Mouse (Mus musculus) right cerebral cortex, postnatal 10 days (tissue): Measurements from ENCODE around the gene Tm9sf4.

Experiments used
- DNase-seq, 2 experiments: peaks; one replicate each; pipeline ENCODE4 v3.0.0; 2021; ENCODE audit warnings: low spot score in 2 of 2

Tm9sf4 gene

GRCm38 (mm10) chr2:153160844-153161683 is at the start of gene Tm9sf4:
Tm9sf4 (plus strand) TSS chr2:153161303.
- DNase-seq, result peak; percentile 94 to 95

- no peak for DNase-seq
Measured at GRCm38 (mm10) chr2:153115679-153116081, 45.4 kb upstream of the Tm9sf4 start.

GRCm38 (mm10) chr2:153117051-153117486 is 44.0 kb upstream of the Tm9sf4 start:
- DNase-seq, result peak in 1 of 2 experiments; percentile 25

GRCm38 (mm10) chr2:153119488-153119887 is 41.6 kb upstream of the Tm9sf4 start:
- no peak for DNase-seq

- DNase-seq, result no peak
Measured at GRCm38 (mm10) chr2:153120126-153120525, 41.0 kb upstream of the Tm9sf4 start.

GRCm38 (mm10) chr2:153121821-153122615 is 39.1 kb upstream of the Tm9sf4 start:
- no peak for DNase-seq

- no peak for DNase-seq
Measured at GRCm38 (mm10) chr2:153122701-153123100, 38.4 kb upstream of the Tm9sf4 start.

GRCm38 (mm10) chr2:153125875-153126274 is 35.2 kb upstream of the Tm9sf4 start:
- DNase-seq, result no peak

GRCm38 (mm10) chr2:153131019-153131418 is 30.1 kb upstream of the Tm9sf4 start:
- no peak for DNase-seq

GRCm38 (mm10) chr2:153134237-153134636 is 26.9 kb upstream of the Tm9sf4 start:
- DNase-seq, result no peak

- DNase-seq, result no peak
Measured at GRCm38 (mm10) chr2:153136211-153136610, 24.9 kb upstream of the Tm9sf4 start.

- no peak for DNase-seq
Measured at GRCm38 (mm10) chr2:153139158-153139557, 21.9 kb upstream of the Tm9sf4 start.

- peak; percentile 67 to 73 for DNase-seq
Measured at GRCm38 (mm10) chr2:153139996-153140613, 21.0 kb upstream of the Tm9sf4 start.

GRCm38 (mm10) chr2:153142620-153143199 is 18.4 kb upstream of the Tm9sf4 start:
- DNase-seq, result peak; percentile 55 to 61

GRCm38 (mm10) chr2:153145346-153145745 is 15.8 kb upstream of the Tm9sf4 start:
- no peak for DNase-seq

GRCm38 (mm10) chr2:153147236-153147635 is 13.9 kb upstream of the Tm9sf4 start:
- DNase-seq, result no peak

- DNase-seq, result peak; percentile 77 to 82
Measured at GRCm38 (mm10) chr2:153147715-153148114, 13.4 kb upstream of the Tm9sf4 start.

- DNase-seq, result no peak
Measured at GRCm38 (mm10) chr2:153149742-153150141, 11.4 kb upstream of the Tm9sf4 start.

- DNase-seq, result no peak
Measured at GRCm38 (mm10) chr2:153151026-153151425, 10.1 kb upstream of the Tm9sf4 start.

GRCm38 (mm10) chr2:153151926-153152665 is 9.0 kb upstream of the Tm9sf4 start:
- DNase-seq, result no peak

GRCm38 (mm10) chr2:153153033-153153450 is 8.1 kb upstream of the Tm9sf4 start:
- no peak for DNase-seq
